Mouse (Mus musculus): ENCODE measurements around the gene Xpnpep1. TPM values are rescaled to one million over a fixed set of nuclear protein-coding genes. Genes with fewer than 3 reads are reported as not detected.

Xpnpep1 gene
- polyA plus RNA-seq, 1 experiment from 2014 or later = 132 TPM

- Histone ChIP-seq H3K4me1 (replicated peaks) (peaks cover 8% of the 10 kb centered on the region), H3K9me3 (no peaks in the 10 kb centered on the region), H3K36me3 (peaks cover 56% of the 10 kb centered on the region), H3K27me3 (no peaks in the 10 kb centered on the region), H3K9ac (no peak overlapping the region), H3K4me3 (no peak overlapping the region), H3K27ac (no peak overlapping the region), H3K4me2 (no peak overlapping the region)
- WGBS = 88% methylated on average over 8 of the region's 8 CpGs
- ATAC-seq (ENCODE audit: low FRiP score) = no peak
Measured at GRCm38 (mm10) chr19:53022037-53022614, 17.9 kb downstream of the Xpnpep1 start.

- Histone ChIP-seq H3K9ac (no peak overlapping the region), H3K4me3 (no peak overlapping the region), H3K9me3 (no peaks in the 10 kb centered on the region), H3K27me3 (no peaks in the 10 kb centered on the region), H3K36me3 (peaks cover 50% of the 10 kb centered on the region), H3K4me1 (replicated peaks) (peaks cover 8% of the 10 kb centered on the region), H3K27ac (no peak overlapping the region), H3K4me2 (no peak overlapping the region)
- 85% methylated on average over 10 of the region's 10 CpGs for WGBS
- no peak for ATAC-seq (ENCODE audit: low FRiP score)
Measured at GRCm38 (mm10) chr19:53021537-53021936, 18.5 kb downstream of the Xpnpep1 start.

DNA sequence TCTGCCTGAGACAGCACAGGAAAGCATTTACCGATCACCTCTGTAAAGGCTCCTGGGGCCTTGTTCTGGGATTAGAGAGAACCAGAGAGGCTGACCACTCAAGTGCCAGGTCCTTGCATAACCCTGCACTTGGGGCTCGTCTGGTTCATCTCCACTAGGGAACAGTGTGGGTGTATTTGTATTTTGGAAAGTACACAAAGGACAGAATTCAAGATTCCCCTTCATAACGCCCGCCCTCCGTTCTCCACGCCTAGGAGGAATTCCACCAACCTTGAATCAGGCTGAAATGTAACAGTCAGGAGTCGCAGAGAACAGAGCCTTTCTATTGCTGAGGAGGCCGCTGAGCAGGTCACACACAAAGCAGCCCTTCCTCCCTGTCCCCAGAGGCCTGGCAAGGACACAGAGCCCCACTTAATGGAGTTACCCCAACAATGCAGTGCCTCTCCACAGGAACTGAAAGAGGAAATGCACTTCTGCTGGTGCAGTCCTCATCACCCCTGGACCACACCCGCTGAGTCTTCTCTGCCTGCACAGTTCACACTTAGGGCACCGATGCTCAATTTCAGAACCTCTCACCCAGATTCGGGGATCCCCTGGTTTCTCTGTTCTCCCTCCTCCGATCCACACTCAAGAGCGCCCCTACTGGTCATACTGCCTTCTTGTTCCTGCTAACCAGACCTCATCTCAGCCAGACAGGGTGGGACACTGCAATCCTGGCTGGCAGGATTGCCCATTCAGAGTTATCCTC lies 20.1 kb downstream of the Xpnpep1 start:
- H3K27ac ChIP-seq = no peak overlapping the region
- WGBS = 64% methylated on average over 13 of the region's 13 CpGs
- no peak overlapping the region for H3K4me3 ChIP-seq
- peaks cover 37% of the 10 kb centered on the region for H3K36me3 ChIP-seq
- H3K4me2 ChIP-seq = no peak overlapping the region
- ATAC-seq (ENCODE audit: low FRiP score) = no peak
- H3K9me3 ChIP-seq = no peaks in the 10 kb centered on the region
- H3K4me1 ChIP-seq (replicated peaks) = peaks cover 18% of the 10 kb centered on the region
- H3K9ac ChIP-seq = no peak overlapping the region
- no peaks in the 10 kb centered on the region for H3K27me3 ChIP-seq

GRCm38 (mm10) chr19:53017954-53018353 lies 22.1 kb downstream of the Xpnpep1 start:
- no peak overlapping the region for H3K4me3 ChIP-seq
- no peaks in the 10 kb centered on the region for H3K27me3 ChIP-seq
- no peak overlapping the region for H3K9ac ChIP-seq
- 93% methylated on average over 9 of the region's 9 CpGs for WGBS
- H3K27ac ChIP-seq = 0 out of 2 replicates have a peak overlapping the region, but pooled peaks have one; percentile 3
- peaks cover 25% of the 10 kb centered on the region for H3K36me3 ChIP-seq
- H3K4me1 ChIP-seq (replicated peaks) = peaks cover 20% of the 10 kb centered on the region
- H3K9me3 ChIP-seq = no peaks in the 10 kb centered on the region
- H3K4me2 ChIP-seq = no peak overlapping the region
- no peak for ATAC-seq (ENCODE audit: low FRiP score)

GRCm38 (mm10) chr19:53017248-53017647 lies 22.8 kb downstream of the Xpnpep1 start:
- Histone ChIP-seq H3K4me1 (replicated peaks) (peaks cover 20% of the 10 kb centered on the region), H3K9me3 (no peaks in the 10 kb centered on the region), H3K27me3 (no peaks in the 10 kb centered on the region), H3K9ac (no peak overlapping the region), H3K36me3 (peaks cover 24% of the 10 kb centered on the region), H3K4me2 (no peak overlapping the region), H3K4me3 (no peak overlapping the region), H3K27ac (no peak overlapping the region)
- 84% methylated on average over 11 of the region's 11 CpGs for WGBS
- ATAC-seq (ENCODE audit: low FRiP score) = no peak

- ATAC-seq (ENCODE audit: low FRiP score) = peak; percentile 61
- H3K4me3 ChIP-seq = no peak overlapping the region
- H3K9ac ChIP-seq = peak overlapping the region; percentile 20; the same call in 1 of the 2 replicates
- WGBS = 62% methylated on average over 21 of the region's 21 CpGs
- H3K4me2 ChIP-seq = peak overlapping the region; percentile 27
- H3K9me3 ChIP-seq = no peaks in the 10 kb centered on the region
- H3K4me1 ChIP-seq (replicated peaks) = peaks cover 26% of the 10 kb centered on the region
- no peaks in the 10 kb centered on the region for H3K27me3 ChIP-seq
- H3K36me3 ChIP-seq = peaks cover 38% of the 10 kb centered on the region
- H3K27ac ChIP-seq = peak overlapping the region; percentile 35; the same call in 1 of the 2 replicates
Measured at GRCm38 (mm10) chr19:53014910-53015710, 24.9 kb downstream of the Xpnpep1 start.

DNA sequence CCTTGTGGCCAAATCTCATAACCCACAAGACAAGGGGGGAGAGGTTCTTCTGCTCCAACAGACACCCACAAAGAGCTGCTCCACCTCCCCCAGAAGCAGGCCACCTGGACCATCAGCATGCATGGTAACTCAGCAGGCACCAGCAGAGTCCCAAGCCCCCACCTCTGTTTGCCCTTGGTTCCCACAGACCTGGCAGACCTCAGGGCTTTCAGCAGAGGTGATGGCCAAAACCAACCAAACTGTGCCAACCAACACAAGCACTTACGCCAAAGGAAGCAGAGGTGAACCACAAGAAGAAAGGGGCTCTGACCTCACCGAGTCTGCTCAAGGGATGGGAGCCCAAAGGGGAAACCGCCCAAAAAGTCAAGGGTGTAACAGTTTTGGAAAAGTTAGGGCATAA lies 26.3 kb downstream of the Xpnpep1 start:
- Histone ChIP-seq H3K27ac (no peak overlapping the region), H3K27me3 (no peaks in the 10 kb centered on the region), H3K4me3 (no peak overlapping the region), H3K36me3 (peaks cover 52% of the 10 kb centered on the region), H3K4me1 (replicated peaks) (peaks cover 20% of the 10 kb centered on the region), H3K9me3 (no peaks in the 10 kb centered on the region), H3K9ac (no peak overlapping the region), H3K4me2 (no peak overlapping the region)
- no peak for ATAC-seq (ENCODE audit: low FRiP score)
- WGBS = 97% methylated on average over 3 of the region's 3 CpGs

DNA sequence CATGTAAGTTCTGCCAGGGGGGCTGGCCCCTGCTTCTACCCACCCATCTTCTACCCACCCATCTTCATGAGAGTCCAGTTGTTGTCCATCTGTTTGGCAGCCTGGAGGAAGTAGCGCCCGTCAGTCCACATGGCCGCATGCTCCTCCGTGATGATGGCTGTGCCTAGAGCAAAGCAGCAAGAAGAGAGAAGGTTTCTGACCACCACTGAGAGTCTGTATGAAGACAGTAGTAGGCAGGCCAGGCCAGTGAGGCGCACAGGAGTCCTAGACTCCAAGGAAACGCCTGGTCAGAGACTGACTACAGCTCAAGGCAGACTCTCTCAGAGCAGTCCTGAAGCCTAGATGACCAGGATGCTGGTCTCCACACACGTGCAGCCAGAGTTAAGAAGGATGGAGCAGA lies 26.7 kb downstream of the Xpnpep1 start:
- peaks cover 22% of the 10 kb centered on the region for H3K4me1 ChIP-seq (replicated peaks)
- H3K27me3 ChIP-seq = no peaks in the 10 kb centered on the region
- H3K4me2 ChIP-seq = no peak overlapping the region
- WGBS = 96% methylated on average over 7 of the region's 7 CpGs
- H3K36me3 ChIP-seq = peaks cover 52% of the 10 kb centered on the region
- H3K4me3 ChIP-seq = no peak overlapping the region
- H3K27ac ChIP-seq = no peak overlapping the region
- no peak overlapping the region for H3K9ac ChIP-seq
- ATAC-seq (ENCODE audit: low FRiP score) = no peak
- H3K9me3 ChIP-seq = no peaks in the 10 kb centered on the region

DNA sequence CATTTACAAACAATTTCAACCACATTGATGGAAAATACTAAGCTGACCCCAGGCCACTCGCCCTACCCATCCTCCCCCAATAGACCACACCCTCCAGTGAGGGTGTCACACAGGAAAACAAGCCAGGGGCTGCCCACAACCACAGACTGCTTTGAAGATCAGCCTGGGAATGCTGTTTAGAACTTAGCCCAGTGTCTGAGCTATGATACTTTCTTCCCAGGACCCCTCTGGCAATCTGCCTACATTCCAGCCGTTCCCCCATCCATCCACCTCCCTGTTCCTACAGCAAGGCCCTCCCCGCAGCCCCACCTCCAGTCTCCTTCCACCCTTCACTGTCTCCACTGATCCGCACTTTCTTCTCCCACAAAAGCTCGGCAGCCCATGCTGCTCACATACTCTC lies 29.1 kb downstream of the Xpnpep1 start:
- Histone ChIP-seq H3K36me3 (peaks cover 70% of the 10 kb centered on the region), H3K9ac (no peak overlapping the region), H3K27me3 (no peaks in the 10 kb centered on the region), H3K4me1 (replicated peaks) (peaks cover 24% of the 10 kb centered on the region), H3K9me3 (no peaks in the 10 kb centered on the region), H3K27ac (no peak overlapping the region), H3K4me3 (no peak overlapping the region), H3K4me2 (no peak overlapping the region)
- WGBS = 79% methylated on average over 5 of the region's 5 CpGs
- no peak for ATAC-seq (ENCODE audit: low FRiP score)

- no peaks in the 10 kb centered on the region for H3K27me3 ChIP-seq
- H3K9ac ChIP-seq = no peak overlapping the region
- no peak for ATAC-seq (ENCODE audit: low FRiP score)
- H3K9me3 ChIP-seq = no peaks in the 10 kb centered on the region
- H3K4me2 ChIP-seq = no peak overlapping the region
- H3K4me3 ChIP-seq = no peak overlapping the region
- no peak overlapping the region for H3K27ac ChIP-seq
- 86% methylated on average over 5 of the region's 5 CpGs for WGBS
- H3K36me3 ChIP-seq = peaks cover 86% of the 10 kb centered on the region
- H3K4me1 ChIP-seq (replicated peaks) = peaks cover 13% of the 10 kb centered on the region
Measured at GRCm38 (mm10) chr19:53008921-53009320, 31.1 kb downstream of the Xpnpep1 start.

DNA sequence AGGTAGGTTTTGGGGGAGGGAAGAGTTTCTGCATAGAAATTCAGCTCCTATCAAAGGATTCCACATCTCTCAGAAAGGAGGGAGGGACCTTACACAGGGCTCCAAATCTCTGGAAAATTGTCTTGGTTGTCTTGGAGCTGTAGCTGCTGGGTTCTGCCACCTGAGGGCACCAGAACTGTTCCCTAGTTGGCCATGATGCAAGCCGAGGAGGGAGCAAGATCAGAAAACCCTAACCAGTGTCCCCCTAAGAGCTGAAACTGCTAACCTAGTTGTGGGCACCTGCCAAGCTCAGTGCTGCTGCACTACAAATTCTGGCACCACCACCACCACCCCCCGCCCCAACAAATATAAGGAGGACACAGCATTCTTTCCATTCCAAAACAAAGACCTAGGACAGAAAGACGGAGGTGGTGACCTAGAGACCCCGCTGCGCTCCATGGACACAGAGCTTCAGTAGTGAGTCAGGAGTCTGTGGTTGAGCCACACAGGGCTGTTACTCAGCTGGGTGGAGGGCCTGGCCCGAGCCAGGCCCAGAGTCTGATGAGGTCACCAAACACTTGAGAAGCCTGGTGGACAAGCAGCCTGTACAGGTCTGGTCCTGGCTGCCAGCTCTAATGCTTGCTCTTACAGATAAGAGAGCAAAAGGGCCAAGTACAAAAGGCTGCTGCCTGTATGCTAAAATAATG lies 31.9 kb downstream of the Xpnpep1 start:
- Histone ChIP-seq H3K27me3 (no peaks in the 10 kb centered on the region), H3K27ac (no peak overlapping the region), H3K9ac (0 out of 2 replicates have a peak overlapping the region, but pooled peaks have one; percentile 8), H3K4me3 (no peak overlapping the region), H3K36me3 (peaks cover 90% of the 10 kb centered on the region), H3K9me3 (no peaks in the 10 kb centered on the region), H3K4me2 (no peak overlapping the region), H3K4me1 (replicated peaks) (peaks cover 13% of the 10 kb centered on the region)
- ATAC-seq (ENCODE audit: low FRiP score) = no peak; the same call in 1 of the 2 replicates
- WGBS = 62% methylated on average over 6 of the region's 6 CpGs

GRCm38 (mm10) chr19:53005978-53006377 lies 34.0 kb downstream of the Xpnpep1 start:
- Histone ChIP-seq H3K27ac (no peak overlapping the region), H3K36me3 (peaks cover 91% of the 10 kb centered on the region), H3K27me3 (no peaks in the 10 kb centered on the region), H3K4me3 (no peak overlapping the region), H3K4me2 (no peak overlapping the region), H3K9ac (no peak overlapping the region), H3K4me1 (replicated peaks) (peaks cover 10% of the 10 kb centered on the region), H3K9me3 (no peaks in the 10 kb centered on the region)
- no peak for ATAC-seq (ENCODE audit: low FRiP score)
- 98% methylated on average over 19 of the region's 19 CpGs for WGBS
